Mouse (Mus musculus): Measurements from ENCODE around the gene Gpd2.

- TF ChIP-seq POLR2A (IDR thresholded peaks at IDR 0.05; ENCODE audit: low read depth, low read length) (no peak), CTCF (IDR thresholded peaks at IDR 0.05; ENCODE audit: extremely low read depth, insufficient read length, insufficient replicate concordance, low read depth, low read length) (no peak)
These were observed 15.3 kb downstream of the Gpd2 start for GRCm38 (mm10) chr2:57252542-57253301.

Data from small intestine, adult 2 months (tissue).